Mouse (Mus musculus): ENCODE data around the gene Pld5. TPM values are rescaled to one million over a fixed set of nuclear protein-coding genes. Genes with fewer than 3 reads are reported as not detected.

Pld5 gene
- under 1 TPM; 0.73 to 0.75 TPM for total RNA-seq (2021)
- long read RNA-seq, experiment 1, partial matches to known transcripts, result 0 of 1 reads
- long read RNA-seq, experiment 1, other reads (novel, unspliced or antisense), result 0 of 1 reads
- long read RNA-seq, experiment 2, partial matches to known transcripts, result 0 of 2 reads
- long read RNA-seq, experiment 2, other reads (novel, unspliced or antisense), result 1 of 2 reads

DNA sequence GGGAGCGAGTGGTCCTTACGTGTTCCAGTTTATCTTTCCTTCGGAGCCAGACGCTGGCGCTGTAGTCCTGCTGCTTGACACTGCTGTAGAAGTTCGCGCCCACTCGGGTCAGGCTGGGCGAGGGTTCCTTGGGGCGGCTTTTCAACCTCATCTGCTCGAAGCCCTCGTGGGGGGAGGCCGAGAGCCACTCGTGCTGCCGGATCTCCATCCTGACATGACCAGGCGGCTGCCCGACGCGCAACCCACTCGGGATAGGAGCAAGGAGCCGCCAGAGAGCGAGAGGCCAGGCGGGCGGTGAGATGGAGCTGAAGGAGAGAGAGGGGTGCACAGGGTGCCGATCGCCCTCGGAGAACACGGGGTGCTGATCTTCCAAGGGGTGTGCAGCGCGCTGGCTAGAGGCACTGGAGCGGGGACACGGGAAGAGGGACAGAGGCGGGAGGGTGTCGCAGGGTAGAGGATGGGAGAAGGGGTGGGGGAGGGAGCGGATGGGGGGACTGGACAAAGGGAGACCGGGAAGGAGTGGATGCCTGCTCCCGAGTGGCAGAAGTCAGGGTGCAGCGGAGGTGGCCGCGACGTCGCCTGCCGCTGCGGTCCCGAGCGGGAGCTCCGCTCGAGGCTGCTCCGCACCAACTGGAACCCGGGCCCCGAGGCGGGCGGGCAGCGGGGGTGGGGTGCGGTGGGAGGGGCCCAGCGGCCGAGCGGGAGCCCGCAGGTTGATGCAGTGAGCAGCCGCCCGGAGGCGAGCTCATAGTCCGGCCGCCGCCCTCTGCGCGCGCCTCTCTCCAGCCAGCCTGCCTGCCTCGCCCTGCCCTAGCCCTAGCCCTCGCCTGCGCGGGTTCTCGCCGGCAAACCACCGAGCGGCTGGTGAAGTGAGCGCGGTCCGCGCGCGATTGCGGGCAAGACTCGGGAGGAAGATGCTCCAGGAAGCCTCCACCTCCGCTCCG, at the start of gene Pld5:
Gene Pld5, minus strand, starts transcription at position 646 of the 944 bp plus-strand sequence.
- DNase-seq, result peak; percentile 40

DNA sequence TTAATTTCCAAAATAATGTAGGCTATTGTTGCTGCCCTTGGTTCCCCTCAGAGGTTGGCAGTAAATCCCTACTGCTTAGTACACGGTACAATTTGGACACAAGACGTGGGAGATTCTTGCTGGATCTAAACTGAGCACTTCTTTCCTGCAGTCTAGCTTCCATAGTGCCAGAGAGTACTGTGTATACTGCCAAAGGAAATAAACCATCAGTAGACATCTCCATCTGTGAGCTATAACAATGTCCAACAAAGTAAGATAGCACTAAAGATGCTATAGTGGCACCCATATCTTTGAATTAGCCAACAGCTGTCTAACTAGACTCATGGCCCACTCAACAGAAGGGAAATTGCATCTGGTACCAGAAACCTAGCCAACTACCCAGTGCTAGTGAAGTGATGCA, 40.0 kb upstream of the Pld5 start:
- DNase-seq, result no peak

DNA sequence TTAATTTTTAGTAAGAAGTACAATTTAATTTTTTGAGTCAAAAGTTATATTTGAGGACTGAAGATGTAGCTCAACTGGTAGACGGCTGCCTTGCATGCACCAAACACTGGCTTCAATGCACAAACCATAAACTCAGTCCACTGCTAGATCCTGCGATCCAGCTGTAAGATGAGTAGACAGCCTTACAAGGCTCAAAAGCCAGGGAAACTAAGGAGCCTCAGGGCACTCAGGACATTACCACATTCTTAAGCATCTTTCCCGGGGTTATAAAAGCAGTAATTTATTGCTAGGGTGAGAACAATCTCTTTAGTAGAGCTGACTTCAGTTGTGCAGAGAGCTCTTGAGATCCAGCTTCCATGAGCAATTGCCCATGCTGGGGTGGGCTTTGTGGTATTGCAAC, 35.1 kb upstream of the Pld5 start:
- DNase-seq, result no peak

DNA sequence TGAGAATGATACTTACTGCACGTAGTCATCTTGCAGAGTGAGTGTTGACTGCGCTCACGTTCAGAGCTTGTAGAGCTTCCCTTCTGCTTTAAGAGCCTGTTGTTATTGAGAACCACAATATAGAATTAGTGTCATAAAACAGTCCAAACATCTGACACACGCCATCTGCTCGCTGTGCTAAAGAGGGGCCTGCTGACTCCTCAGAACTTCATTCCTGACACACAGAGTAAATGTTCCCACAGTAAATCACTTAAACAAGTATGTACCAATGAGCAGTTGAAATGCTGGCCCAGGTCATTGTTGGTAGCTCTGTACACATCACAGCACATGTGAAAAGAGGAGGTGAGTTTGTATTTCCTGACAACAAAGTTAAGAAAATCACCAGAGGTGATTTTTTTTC, 14.3 kb upstream of the Pld5 start:
- DNase-seq, result no peak

DNA sequence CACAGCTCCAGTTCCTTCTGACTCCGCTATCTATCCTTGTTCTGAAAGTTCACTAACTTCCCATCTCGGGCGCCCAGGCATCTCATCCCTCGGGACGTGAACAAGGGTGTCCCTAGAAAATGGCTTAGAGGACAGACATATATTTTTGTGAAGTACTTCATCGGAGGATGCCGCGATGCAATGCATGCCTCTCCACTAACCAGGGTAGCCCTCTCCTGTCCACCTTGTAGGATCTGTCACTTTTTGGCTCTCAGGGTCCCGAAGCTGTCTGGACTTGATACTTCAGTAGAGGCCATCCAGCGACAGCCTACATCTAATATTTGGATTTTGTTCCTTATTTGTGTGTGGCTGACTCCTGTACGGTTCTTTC, 484 bp upstream of the Pld5 start:
- no peak for DNase-seq

DNA sequence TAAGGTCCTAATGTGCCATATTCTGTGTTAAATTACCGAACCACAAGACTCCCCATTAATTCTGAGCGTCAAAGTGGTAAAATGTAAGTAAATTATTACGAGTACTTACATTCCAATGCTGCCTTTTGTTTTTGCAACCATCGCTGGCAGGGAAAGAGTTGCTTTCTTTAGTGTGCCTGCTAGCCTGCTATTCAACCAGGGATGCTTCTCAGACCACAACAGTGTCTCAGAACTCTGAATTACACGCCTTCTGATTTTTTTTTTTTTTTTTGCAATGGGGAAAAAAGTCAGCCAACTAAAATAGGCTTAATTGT, 26.4 kb downstream of the Pld5 start:
- DNase-seq, result no peak

DNA sequence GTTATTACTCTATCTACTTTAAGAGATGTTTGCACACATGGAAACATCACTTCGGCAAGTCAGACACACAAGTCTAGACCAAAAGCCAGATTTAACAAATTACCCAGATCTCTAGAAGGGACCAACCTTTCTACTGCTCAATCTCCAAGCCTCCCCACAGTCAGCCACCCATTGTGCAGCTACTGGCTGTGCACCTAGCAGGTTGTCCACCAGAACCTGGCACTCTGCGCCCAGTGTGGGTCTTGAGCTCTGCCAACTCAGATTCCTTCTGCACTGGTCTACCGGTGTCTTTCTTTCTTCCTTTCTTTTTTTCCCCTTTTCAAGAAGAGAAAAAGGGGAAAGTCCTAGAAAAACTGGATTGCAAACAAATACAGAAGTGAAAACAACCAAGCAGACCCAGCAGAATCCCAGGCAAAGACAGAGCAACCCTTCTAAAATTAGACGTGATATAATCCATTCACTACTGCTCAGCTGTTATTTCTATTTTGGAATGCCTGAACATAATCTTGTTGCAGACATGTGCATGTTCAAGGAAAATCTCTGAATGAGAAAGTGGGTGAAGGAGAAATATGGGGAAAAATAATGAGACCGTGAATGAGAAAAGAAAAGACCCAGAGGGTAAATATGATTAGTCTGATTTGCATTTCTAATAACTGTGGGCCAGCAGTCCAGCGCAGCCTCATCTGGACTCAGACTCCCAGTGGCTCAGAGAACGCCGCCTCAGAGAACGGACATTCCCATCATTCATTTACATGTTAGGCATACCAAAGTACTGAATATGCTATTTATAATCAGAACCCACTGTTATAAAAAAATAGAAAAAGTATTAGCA, 27.0 kb downstream of the Pld5 start:
- no peak for DNase-seq

DNA sequence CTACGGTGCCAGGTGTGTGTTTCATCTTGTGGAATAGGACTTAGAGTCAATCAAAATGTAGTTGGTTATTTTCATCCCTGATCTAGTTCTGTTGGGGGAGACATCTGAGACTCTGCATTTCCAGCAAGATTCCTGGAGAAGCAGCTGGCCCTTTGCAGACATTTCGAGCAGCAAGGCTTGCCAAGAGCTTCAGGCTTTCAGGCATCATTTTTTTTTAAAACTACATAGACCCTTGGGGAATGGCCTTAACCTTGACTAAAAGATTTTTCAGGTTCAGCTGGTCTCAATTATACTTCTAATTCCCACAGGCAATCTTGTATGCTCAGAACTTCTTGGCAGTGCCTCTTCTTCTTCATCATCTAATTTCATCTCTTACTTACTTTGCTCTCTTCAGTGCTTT, 35.9 kb downstream of the Pld5 start:
- DNase-seq, result no peak

DNA sequence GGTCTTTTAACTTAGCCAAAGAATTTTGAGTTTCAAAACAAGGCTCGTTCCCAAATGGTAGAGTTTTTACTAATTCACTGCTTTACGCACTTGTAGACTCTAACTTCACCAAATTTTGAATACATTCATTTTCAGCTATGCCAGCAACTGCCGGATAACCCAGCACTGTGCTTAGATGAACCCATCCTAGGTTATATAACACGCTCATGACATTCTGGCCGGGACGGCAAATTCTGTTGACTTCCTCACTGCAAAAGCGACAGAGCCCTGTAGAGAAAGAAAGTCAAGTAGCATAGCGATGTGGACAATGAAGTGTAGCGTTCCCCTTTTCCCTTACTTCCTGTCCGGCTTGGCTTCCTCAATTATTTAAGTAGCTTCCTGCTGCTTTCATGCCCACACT, 51.3 kb downstream of the Pld5 start:
- no peak for DNase-seq

DNA sequence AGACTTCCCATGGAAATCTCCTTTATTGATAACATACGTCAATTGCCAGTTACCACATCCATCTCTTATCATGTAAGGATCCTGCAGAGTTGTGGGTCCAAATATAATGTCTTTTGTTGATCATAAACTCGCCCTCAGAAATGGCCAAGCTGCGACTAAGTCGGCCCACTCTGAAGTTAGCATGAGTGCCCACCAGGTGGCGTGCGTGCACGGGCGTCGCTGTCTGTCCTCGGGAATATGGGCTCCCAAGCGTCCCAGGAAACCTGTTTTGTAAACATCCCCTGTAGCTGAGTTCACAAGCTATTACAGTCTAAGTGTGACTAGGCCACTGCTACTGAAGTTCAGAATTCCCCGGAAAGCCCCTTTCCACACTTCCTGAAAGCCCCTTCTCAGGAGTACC, 51.9 kb downstream of the Pld5 start:
- DNase-seq, result peak; percentile 86

DNA sequence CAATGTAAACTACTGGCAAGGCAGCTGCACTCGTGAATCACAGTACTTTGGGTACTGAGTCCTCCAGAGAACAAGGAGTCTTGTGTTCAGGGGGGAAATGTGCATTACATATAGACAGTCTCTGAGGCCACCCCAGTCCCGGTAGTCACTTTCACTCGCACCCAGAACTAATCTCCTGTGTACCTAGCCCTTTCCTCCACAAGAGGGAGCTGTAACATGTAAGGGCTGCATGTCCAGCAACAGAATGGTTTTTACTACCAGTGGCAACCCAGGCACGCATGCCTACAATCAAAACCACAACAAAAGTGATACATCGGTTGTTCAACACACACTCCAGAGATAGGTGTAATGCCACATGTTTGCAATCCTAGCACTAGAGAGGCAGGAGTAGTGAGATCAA, 56.9 kb downstream of the Pld5 start:
- DNase-seq, result no peak

DNA sequence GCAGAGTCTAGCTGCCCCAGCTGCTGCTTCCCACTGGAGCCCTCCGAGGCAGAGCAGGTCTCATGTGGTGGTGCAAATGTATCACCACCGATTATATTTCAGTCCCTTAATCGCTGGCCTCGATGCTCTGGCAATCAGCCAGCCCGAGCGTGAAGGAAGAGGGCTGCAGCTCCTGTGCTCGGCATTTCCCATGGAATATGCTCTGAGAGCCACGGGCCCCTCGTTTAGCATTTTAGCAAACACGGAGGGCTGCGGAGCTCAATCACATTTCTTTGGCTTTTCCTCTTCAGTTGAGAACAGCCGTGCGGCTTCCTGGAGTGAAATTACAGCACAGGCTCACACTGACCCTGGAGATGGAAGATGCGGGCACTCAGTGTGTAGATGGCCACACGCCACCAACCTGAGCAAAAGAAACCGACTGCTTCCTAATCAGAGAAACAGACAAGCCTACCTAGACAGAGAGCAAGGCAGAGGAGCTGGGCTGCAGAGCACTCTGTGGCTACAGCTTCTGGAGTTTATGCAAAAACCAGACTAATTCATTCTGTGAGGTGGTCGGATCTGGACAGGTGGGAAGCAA, 61.4 kb downstream of the Pld5 start:
- peak; percentile 22 for DNase-seq

DNA sequence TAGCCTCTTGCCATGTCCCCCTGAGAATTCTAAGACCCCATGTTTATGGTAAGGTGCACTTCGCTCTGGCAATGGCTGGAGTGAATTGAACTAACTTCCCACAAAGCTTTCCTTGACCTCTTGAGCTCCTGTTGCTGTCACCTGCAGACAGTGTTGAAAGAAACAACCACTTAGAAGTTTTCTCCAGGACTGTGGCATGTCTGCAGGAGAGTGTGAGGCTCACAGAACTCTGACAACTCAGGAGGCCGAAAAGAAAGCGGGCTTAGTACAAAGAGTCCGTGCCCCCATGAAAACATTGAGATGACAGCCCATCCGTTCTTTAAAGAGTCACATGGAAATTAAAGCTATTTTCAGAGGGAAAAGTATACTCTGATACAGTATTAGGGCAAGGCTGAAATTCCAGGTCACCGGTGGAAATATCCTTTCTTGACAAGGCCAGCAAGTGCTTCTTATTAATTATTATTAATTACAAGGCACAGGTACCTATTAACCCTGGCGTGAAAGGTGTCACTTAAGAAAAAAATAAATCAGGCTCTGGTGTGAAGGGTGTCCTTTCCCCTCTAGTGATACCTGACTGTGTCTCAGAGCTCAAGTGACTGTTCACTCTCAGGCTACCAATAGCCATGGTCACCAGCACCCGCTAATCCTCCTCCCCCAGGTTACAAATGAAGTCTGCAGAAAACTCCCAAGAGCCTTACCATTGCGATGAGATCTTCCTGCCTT, 62.0 kb downstream of the Pld5 start:
- DNase-seq, result no peak

DNA sequence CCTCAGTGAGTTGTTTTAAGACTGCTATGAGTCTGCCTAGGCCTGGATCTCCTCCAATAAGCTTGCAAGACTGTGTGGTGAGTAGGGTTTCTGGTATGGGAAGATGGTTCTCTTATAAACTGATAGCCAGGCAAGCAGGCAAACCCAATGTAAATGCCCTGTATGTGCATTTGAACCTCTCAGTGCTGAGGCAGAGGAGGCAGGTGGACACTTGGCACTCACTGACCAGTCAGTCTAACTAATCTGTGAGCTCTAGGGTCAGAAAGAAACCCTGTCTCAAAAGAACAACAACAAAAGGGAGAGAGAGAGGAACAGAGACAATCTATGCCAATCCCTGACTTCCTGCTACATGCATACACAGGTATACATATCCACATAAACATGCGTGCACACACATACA, 64.3 kb downstream of the Pld5 start:
- no peak for DNase-seq

DNA sequence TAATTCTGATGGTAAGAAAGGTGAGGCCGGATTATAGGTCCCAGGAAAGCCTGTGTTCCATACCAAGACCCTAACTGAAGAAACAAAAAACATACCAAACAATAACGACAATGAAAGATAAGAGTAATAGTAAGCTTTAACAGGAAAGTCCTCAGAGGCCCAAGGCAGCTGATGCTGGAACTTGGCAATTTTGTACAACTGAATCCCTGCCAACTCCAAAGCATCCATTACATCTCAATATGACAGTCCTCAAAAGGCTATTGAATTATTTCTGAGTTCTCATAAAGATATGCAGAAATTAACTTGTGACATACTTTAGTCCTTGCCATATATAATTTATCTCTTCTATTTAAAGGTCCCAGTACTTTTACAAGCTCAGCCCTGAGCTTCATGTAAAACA, 67.1 kb downstream of the Pld5 start:
- DNase-seq, result no peak

DNA sequence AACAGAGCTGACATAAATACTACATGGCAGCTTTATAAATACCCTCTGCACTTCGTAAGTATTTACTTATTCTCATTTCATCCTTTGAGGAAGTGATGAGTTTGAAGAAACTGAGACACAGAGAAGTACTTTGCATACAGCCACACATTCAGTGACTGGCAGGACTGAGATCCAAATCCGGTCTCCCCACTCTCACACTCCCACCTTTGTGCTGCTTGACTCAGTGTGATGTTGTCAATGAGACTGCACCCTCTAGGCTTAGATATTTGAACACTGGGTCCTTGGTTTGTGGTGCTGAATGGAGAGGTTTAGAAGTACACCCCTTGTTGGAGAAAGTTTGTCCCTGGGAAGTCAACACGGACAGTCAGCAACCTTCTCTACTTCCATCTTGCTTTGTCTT, 72.8 kb downstream of the Pld5 start:
- no peak for DNase-seq

DNA sequence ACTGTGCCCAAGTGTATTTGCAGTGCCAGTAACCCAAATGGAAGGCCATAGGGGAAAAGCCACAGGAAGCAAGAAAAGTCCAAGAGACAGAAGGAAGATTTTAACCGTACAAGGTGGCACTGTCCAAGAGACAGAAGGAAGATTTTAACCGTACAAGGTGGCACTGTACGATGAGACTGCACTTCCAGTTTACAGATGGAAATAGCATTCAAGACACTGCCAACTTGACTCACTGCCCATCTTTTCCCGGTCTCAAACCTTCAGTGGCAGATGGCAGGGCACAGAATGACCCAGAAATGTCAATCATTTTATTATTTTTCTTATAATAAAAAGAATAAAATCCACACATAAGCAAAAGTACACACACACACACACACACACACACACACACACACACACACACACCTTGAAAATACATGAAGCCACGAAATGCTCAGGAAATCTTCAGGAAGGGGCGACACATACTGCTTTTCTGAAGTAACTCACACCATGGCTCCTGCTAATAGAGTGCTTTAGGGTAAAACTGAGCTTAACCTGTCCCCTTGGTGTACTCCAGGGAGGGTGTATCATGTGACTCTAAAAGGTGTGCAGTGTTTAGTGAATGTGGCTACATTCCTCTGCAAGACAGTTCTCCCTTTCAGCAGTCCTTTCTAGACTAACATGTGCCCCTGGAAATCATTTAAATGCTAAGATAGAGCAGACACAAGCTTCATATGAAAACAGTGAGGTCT, 77.9 kb downstream of the Pld5 start:
- no peak for DNase-seq

DNA sequence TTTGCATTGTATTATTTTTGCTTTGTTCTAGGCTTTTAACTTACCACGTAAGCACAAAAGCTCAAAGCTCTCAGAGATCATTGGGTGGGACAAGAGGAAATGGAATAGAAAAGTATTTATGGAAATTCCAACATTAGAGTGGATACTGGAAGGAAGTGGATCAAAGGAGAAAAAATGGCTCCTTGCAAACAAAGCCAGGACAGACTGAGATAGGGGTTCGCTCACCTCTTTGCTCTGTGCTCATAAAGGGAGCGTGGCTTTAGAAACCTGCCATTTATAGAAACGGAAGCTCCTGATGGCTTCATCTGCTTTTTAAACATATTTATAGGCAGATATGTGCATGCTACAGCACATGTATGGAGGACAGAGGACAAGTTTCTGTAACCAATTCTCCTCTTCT, 78.8 kb downstream of the Pld5 start:
- DNase-seq, result no peak

DNA sequence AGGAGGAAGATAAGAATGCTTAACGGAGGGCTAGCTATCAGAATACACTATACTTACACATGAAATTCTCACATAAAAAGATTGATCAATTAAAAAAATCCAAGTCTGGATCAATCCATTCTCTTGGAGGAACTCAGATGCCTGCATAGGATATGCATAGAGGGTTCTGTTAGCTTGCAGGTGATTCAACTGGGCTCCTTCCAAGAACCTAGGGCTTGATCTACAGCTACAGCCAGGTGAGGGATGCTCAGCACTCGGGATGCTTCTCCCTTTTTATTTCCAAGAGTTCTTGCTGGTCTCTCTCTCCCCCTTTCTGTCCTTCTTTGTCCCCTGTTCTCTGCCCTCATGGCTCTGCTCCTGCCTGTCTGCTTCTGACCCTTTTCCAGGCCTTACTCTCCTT, 80.4 kb downstream of the Pld5 start:
- DNase-seq, result no peak

DNA sequence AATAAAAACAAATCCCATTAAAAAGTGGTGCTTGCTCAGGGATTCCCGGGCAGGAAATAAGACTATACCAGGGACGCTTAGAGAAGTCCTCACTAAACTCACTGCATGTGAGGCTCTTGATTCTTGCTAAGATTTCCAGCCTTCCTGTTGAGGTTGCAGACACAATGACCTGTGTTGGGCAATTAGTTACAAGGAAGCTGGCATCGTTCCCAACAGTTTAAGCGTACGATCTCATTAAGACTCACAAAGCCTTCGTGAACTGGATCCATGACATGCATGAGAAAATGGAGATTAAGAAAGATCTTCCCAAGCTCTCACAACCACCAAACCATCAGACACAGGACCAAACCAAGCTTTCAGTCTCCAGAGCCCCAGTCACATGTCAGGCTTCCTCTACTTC, 91.1 kb downstream of the Pld5 start:
- no peak for DNase-seq

DNA sequence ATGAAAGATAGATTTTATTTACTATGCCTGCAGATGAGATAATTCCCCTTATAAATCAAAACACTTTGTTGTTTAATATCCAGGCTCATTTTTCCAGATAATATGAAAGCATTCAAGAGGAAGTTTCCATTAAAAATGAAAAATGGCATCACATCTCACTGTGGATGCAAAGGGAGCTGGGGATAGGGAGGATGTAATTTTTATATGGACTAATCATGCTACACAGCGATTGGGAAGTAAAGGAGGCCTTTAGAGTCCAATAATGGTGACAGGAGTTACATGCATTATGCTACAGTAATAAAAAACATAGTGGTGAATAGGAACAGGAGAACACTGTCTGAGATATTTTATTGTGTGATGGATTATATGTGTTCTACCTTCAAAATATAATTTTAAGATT, 100.1 kb downstream of the Pld5 start:
- DNase-seq, result no peak

DNA sequence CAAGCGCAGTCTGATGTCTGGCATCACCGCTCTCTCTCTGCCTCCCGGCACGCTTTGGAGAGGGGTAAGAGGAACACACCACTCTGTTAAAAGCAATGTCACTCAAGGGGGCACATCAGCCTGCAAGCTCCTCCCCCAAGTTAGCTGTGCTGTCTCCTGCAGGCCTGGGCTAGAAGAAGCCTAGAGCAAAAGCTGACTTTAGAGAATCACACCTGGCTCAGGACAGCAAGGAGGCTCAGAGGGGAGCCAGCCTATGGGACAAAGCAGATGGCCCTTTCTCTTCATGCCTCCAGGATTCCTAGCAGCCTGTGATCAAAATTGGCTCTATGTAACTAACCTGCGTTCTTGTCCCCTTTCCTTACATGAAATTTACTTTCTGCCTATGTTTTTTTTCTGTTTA, 107.3 kb downstream of the Pld5 start:
- no peak for DNase-seq

Measured in adrenal gland, postnatal 10 days (tissue).